Mouse (Mus musculus): ENCODE results near the gene Scube1. TPM values are rescaled to one million over a fixed set of nuclear protein-coding genes. Genes with fewer than 3 reads are reported as not detected.

Scube1 gene
- 0.25 and 0.41 TPM in 2 replicates for polyA plus RNA-seq (2015; fragmentation: Nextera tagmentation; extraction: Ambion mirVana)

- Histone ChIP-seq H3K9me3 (ENCODE audit: low read length) (no peaks in the 10 kb centered on the region), H3K27me3 (ENCODE audit: insufficient read depth, low read length) (peaks cover 59% of the 10 kb centered on the region), H3K4me1 (ENCODE audit: insufficient read depth) (0 out of 2 replicates have a peak, but pooled peaks cover 8% of the 10 kb centered on the region), H3K4me3 (ENCODE audit: low read depth, low read length) (peak within 1 kb of the TSS; percentile 51), H3K36me3 (replicated peaks; ENCODE audit: insufficient read depth, low read length) (no peaks in the 10 kb centered on the region), H3K9ac (replicated peaks) (no peak within 1 kb of the TSS), H3K27ac (ENCODE audit: low read depth) (no peak within 1 kb of the TSS), H3K4me2 (ENCODE audit: low read depth, low read length) (peak within 1 kb of the TSS; percentile 70)
- peak; percentile 94 for ATAC-seq
- TF ChIP-seq EP300 (IDR thresholded peaks at IDR 0.05; ENCODE audit: low read depth) (no peak), CTCF (IDR thresholded peaks at IDR 0.05; ENCODE audit: low read depth) (no peak)
- WGBS (ENCODE audit: insufficient replicate concordance) = under 1% methylated on average over 50 of the region's 51 CpGs
- peak; percentile 77 for DNase-seq
These were observed at the start of gene Scube1 for GRCm38 (mm10) chr15:83724886-83725269. Gene Scube1 (minus strand): TSS chr15:83725021.

- no peak for DNase-seq
- Histone ChIP-seq H3K36me3 (replicated peaks; ENCODE audit: insufficient read depth, low read length) (no peaks in the 10 kb centered on the region), H3K27ac (ENCODE audit: low read depth) (no peak overlapping the region), H3K9me3 (ENCODE audit: low read length) (no peaks in the 10 kb centered on the region), H3K4me1 (ENCODE audit: insufficient read depth) (no peaks in the 10 kb centered on the region), H3K27me3 (ENCODE audit: insufficient read depth, low read length) (peaks cover 1% of the 10 kb centered on the region; the same call in 1 of the 2 replicates), H3K9ac (replicated peaks) (no peak overlapping the region), H3K4me2 (ENCODE audit: low read depth, low read length) (no peak overlapping the region), H3K4me3 (ENCODE audit: low read depth, low read length) (no peak overlapping the region)
- TF ChIP-seq CTCF (IDR thresholded peaks at IDR 0.05; ENCODE audit: low read depth) (no peak), EP300 (IDR thresholded peaks at IDR 0.05; ENCODE audit: low read depth) (no peak)
- no peak for ATAC-seq
- 72% methylated on average over 4 of the region's 4 CpGs for WGBS (ENCODE audit: insufficient replicate concordance)
These were observed 48.1 kb upstream of the Scube1 start for GRCm38 (mm10) chr15:83772953-83773352.

- Histone ChIP-seq H3K27me3 (ENCODE audit: insufficient read depth, low read length) (no peaks in the 10 kb centered on the region), H3K4me3 (ENCODE audit: low read depth, low read length) (no peak overlapping the region), H3K36me3 (replicated peaks; ENCODE audit: insufficient read depth, low read length) (no peaks in the 10 kb centered on the region), H3K9ac (replicated peaks) (no peak overlapping the region), H3K4me2 (ENCODE audit: low read depth, low read length) (no peak overlapping the region), H3K27ac (ENCODE audit: low read depth) (no peak overlapping the region), H3K4me1 (ENCODE audit: insufficient read depth) (no peaks in the 10 kb centered on the region), H3K9me3 (ENCODE audit: low read length) (no peaks in the 10 kb centered on the region)
- ATAC-seq (no peak), DNase-seq (no peak)
- TF ChIP-seq CTCF (IDR thresholded peaks at IDR 0.05; ENCODE audit: low read depth) (no peak), EP300 (IDR thresholded peaks at IDR 0.05; ENCODE audit: low read depth) (no peak)
- 59% methylated on average over 5 of the region's 5 CpGs for WGBS (ENCODE audit: insufficient replicate concordance)
These were observed 47.6 kb upstream of the Scube1 start for GRCm38 (mm10) chr15:83772460-83772859.

DNA sequence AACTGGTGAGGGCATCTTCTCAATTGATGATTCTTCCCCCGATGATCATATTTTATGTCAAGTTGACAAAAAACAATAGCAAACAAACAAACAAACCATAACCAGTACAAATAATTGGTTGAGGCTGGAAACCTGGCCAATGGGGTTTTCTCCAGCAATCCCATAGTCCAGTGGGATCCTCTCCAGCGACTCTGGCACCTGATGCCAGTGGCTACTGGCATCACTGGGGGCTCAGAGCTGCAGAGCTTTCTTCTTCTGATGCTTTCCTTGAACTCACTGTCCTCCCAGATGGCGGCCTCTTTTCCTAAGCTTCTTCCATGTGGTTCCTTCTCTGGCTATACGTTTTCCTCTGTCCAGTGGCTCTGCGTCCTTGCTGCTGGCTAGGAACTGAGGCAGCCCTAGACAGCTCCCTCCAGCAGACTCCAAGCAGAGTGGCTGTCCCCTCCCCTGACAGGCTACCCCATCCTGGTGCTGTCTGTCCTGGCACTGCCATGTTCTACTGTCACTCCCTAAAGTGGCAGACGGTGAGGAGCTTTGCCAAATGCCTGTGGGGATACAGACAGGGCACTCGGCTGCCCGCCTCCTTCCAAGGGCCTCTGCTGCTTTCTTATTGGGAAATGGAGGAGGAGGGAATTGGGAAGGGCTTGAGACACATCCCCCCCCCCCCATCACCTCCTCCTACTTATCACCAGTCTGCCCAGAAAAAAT is 46.7 kb upstream of the Scube1 start:
- DNase-seq (no peak), ATAC-seq (no peak)
- Histone ChIP-seq H3K4me1 (ENCODE audit: insufficient read depth) (no peaks in the 10 kb centered on the region), H3K4me3 (ENCODE audit: low read depth, low read length) (no peak overlapping the region), H3K9ac (replicated peaks) (no peak overlapping the region), H3K4me2 (ENCODE audit: low read depth, low read length) (no peak overlapping the region), H3K27ac (ENCODE audit: low read depth) (no peak overlapping the region), H3K9me3 (ENCODE audit: low read length) (no peaks in the 10 kb centered on the region), H3K36me3 (replicated peaks; ENCODE audit: insufficient read depth, low read length) (no peaks in the 10 kb centered on the region), H3K27me3 (ENCODE audit: insufficient read depth, low read length) (no peaks in the 10 kb centered on the region; the same call in 1 of the 2 replicates)
- 66% methylated on average over 8 of the region's 8 CpGs for WGBS (ENCODE audit: insufficient replicate concordance)
- no peak for TF ChIP-seq EP300 (IDR thresholded peaks at IDR 0.05; ENCODE audit: low read depth)

- Histone ChIP-seq H3K27me3 (ENCODE audit: insufficient read depth, low read length) (no peaks in the 10 kb centered on the region; the same call in 1 of the 2 replicates), H3K4me3 (ENCODE audit: low read depth, low read length) (no peak overlapping the region), H3K36me3 (replicated peaks; ENCODE audit: insufficient read depth, low read length) (no peaks in the 10 kb centered on the region), H3K4me1 (ENCODE audit: insufficient read depth) (no peaks in the 10 kb centered on the region), H3K9ac (replicated peaks) (no peak overlapping the region), H3K4me2 (ENCODE audit: low read depth, low read length) (no peak overlapping the region), H3K9me3 (ENCODE audit: low read length) (no peaks in the 10 kb centered on the region), H3K27ac (ENCODE audit: low read depth) (no peak overlapping the region)
- TF ChIP-seq CTCF (IDR thresholded peaks at IDR 0.05; ENCODE audit: low read depth) (no peak), EP300 (IDR thresholded peaks at IDR 0.05; ENCODE audit: low read depth) (no peak)
- ATAC-seq (no peak), DNase-seq (no peak)
- WGBS (ENCODE audit: insufficient replicate concordance) = 22% methylated on average over 6 of the region's 6 CpGs
These were observed 40.7 kb upstream of the Scube1 start for GRCm38 (mm10) chr15:83765388-83766029.

DNA sequence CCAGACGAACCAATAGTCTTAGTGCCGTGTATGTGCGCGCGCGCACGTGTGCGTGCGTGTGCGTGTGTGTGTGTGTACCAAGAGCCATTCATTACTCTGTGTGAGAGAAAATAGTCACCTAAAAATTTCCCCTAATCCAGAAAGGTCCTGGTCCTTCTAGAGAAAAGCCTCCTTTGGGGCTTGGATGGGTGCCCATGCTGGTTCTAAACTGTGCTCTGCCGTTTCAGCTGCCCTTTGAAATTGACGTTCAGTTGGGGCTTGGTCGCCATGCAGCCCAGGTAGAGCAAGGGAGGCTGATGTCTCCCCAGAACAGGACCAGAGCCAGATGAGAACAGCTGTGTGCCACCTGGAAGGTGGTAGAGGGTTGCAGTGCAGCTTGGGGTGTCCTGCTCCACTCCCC is 36.7 kb upstream of the Scube1 start:
- Histone ChIP-seq H3K4me1 (ENCODE audit: insufficient read depth) (no peaks in the 10 kb centered on the region), H3K27ac (ENCODE audit: low read depth) (no peak overlapping the region), H3K4me2 (ENCODE audit: low read depth, low read length) (no peak overlapping the region), H3K36me3 (replicated peaks; ENCODE audit: insufficient read depth, low read length) (no peaks in the 10 kb centered on the region), H3K9me3 (ENCODE audit: low read length) (no peaks in the 10 kb centered on the region), H3K27me3 (ENCODE audit: insufficient read depth, low read length) (no peaks in the 10 kb centered on the region; the same call in 1 of the 2 replicates), H3K9ac (replicated peaks) (no peak overlapping the region), H3K4me3 (ENCODE audit: low read depth, low read length) (no peak overlapping the region)
- ATAC-seq (no peak), DNase-seq (no peak)
- WGBS (ENCODE audit: insufficient replicate concordance) = 79% methylated on average over 13 of the region's 13 CpGs
- no peak for TF ChIP-seq EP300 (IDR thresholded peaks at IDR 0.05; ENCODE audit: low read depth)
- no peak for TF ChIP-seq CTCF (IDR thresholded peaks at IDR 0.05; ENCODE audit: low read depth)

All from liver, postnatal 0 days (tissue).